Mouse (Mus musculus): Measurements from ENCODE around the gene Nudt3. TPM values are rescaled to one million over a fixed set of nuclear protein-coding genes. Genes with fewer than 3 reads are reported as not detected.

Gene Nudt3
- total RNA-seq, 1 experiment from 2014 or later, result 113 TPM

GRCm38 (mm10) chr17:27556315-27557011, 66.8 kb downstream of the Nudt3 start, which contains the start of gene Hmga1:
Gene Hmga1 (plus strand): TSS chr17:27556497.
- ATAC-seq (replicated peaks; ENCODE audit: insufficient number of reproducible peaks, low FRiP score, low TSS enrichment, poor library complexity, severe bottlenecking), result no peak

GRCm38 (mm10) chr17:27555512-27556172, 67.7 kb downstream of the Nudt3 start:
- ATAC-seq (replicated peaks; ENCODE audit: insufficient number of reproducible peaks, low FRiP score, low TSS enrichment, poor library complexity, severe bottlenecking), result peak; percentile 54

- peak; percentile 40 for ATAC-seq (replicated peaks; ENCODE audit: insufficient number of reproducible peaks, low FRiP score, low TSS enrichment, poor library complexity, severe bottlenecking)
Measured at GRCm38 (mm10) chr17:27555075-27555511, 68.2 kb downstream of the Nudt3 start.

- no peak for ATAC-seq (replicated peaks; ENCODE audit: insufficient number of reproducible peaks, low FRiP score, low TSS enrichment, poor library complexity, severe bottlenecking)
Measured at GRCm38 (mm10) chr17:27554062-27554960, 69.0 kb downstream of the Nudt3 start.

GRCm38 (mm10) chr17:27552215-27553201, 70.8 kb downstream of the Nudt3 start:
- no peak for ATAC-seq (replicated peaks; ENCODE audit: insufficient number of reproducible peaks, low FRiP score, low TSS enrichment, poor library complexity, severe bottlenecking)

- no peak for ATAC-seq (replicated peaks; ENCODE audit: insufficient number of reproducible peaks, low FRiP score, low TSS enrichment, poor library complexity, severe bottlenecking)
Measured at GRCm38 (mm10) chr17:27551393-27551940, 71.8 kb downstream of the Nudt3 start.

- no peak for ATAC-seq (replicated peaks; ENCODE audit: insufficient number of reproducible peaks, low FRiP score, low TSS enrichment, poor library complexity, severe bottlenecking)
Measured at GRCm38 (mm10) chr17:27549234-27549633, 74.1 kb downstream of the Nudt3 start.

GRCm38 (mm10) chr17:27547253-27547868, 75.9 kb downstream of the Nudt3 start:
- ATAC-seq (replicated peaks; ENCODE audit: insufficient number of reproducible peaks, low FRiP score, low TSS enrichment, poor library complexity, severe bottlenecking), result peak; percentile 27; the same call in 1 of the 2 replicates

GRCm38 (mm10) chr17:27546574-27547085, 76.7 kb downstream of the Nudt3 start:
- no peak for ATAC-seq (replicated peaks; ENCODE audit: insufficient number of reproducible peaks, low FRiP score, low TSS enrichment, poor library complexity, severe bottlenecking)

GRCm38 (mm10) chr17:27545991-27546390, 77.3 kb downstream of the Nudt3 start:
- ATAC-seq (replicated peaks; ENCODE audit: insufficient number of reproducible peaks, low FRiP score, low TSS enrichment, poor library complexity, severe bottlenecking), result no peak

GRCm38 (mm10) chr17:27544551-27544950, 78.7 kb downstream of the Nudt3 start:
- no peak for ATAC-seq (replicated peaks; ENCODE audit: insufficient number of reproducible peaks, low FRiP score, low TSS enrichment, poor library complexity, severe bottlenecking)

- ATAC-seq (replicated peaks; ENCODE audit: insufficient number of reproducible peaks, low FRiP score, low TSS enrichment, poor library complexity, severe bottlenecking), result no peak
Measured at GRCm38 (mm10) chr17:27541984-27542383, 81.3 kb downstream of the Nudt3 start.

GRCm38 (mm10) chr17:27541261-27541660, 82.0 kb downstream of the Nudt3 start:
- no peak for ATAC-seq (replicated peaks; ENCODE audit: insufficient number of reproducible peaks, low FRiP score, low TSS enrichment, poor library complexity, severe bottlenecking)

GRCm38 (mm10) chr17:27534718-27535117, 88.6 kb downstream of the Nudt3 start:
- peak; percentile 94 for ATAC-seq (replicated peaks; ENCODE audit: insufficient number of reproducible peaks, low FRiP score, low TSS enrichment, poor library complexity, severe bottlenecking)

GRCm38 (mm10) chr17:27533354-27533753, 89.9 kb downstream of the Nudt3 start:
- no peak for ATAC-seq (replicated peaks; ENCODE audit: insufficient number of reproducible peaks, low FRiP score, low TSS enrichment, poor library complexity, severe bottlenecking)

- ATAC-seq (replicated peaks; ENCODE audit: insufficient number of reproducible peaks, low FRiP score, low TSS enrichment, poor library complexity, severe bottlenecking), result no peak
Measured at GRCm38 (mm10) chr17:27532095-27532494, 91.2 kb downstream of the Nudt3 start.

Data from monocyte, adult 5-6 weeks (primary cell).